Mouse (Mus musculus) effector memory CD4-positive, alpha-beta T cell, adult 7 months (primary cell): ENCODE measurements around the gene Plscr3. TPM values are rescaled to one million over a fixed set of nuclear protein-coding genes. Genes with fewer than 3 reads are reported as not detected.

ENCODE experiments used
- polyA plus RNA-seq: library from polyadenylated mRNA; unstranded; fragments of 100-300 nt; shearing (Covaris generic); gene quantifications from one replicate; pipeline ENCODE4 v1.2.1, GENCODE M21; 2017

Plscr3 gene
- 8.5 TPM for polyA plus RNA-seq

DNA sequence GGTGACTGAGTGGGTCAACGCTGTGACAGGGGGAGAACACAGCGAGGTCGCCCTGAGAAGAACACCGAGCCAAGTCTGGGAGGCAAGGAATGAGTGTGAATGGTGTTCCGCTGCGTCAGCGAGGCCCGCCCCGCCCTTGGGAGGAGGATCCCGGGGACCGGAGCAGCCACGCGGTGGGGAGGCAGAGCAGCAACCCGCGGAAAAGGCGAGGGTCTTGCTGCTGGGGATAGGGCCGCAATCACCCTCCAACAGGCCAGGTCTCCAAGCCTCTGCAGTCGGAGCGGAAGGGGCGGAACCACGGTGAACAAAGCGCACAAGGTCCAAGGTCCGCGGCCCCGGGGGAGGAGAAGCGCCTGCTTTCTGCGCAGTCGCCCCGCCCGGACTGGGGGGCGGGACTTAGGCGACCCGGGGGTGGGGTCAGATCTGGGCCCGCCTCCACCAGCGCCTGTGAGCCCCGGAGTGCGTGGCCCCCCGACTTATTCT lies at the start of gene Plscr3:
Plscr3 (plus strand) TSS at position 179 of the 483 bp plus-strand sequence.

DNA sequence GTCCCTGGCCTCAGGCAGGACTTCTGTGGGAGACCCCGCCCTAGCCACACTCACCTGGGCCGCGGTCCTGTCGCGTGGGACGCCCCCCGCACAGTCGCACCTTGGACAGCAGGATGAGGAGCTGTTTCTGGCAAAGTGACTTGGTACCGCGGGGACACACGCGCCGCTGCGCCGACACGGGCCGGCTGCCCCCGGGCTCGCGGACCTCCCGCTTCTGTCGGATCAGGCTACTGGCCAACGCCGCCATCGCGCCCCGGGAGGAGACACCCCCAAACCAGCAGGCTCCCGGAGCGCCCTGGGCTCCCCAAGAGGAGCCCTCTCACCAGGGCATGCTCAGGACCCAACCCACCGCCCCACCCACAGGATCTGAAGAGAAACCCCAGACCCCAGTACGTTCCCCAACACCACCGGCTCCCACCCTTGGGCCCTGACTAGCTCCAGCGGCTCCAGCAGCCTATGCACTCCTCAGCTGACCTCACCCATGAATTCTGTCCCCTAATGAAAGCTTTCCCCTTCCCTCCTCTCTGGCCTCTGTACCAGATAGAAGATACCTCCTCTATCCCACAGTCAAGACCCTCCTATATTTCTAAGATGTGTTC lies 44.7 kb upstream of the Plscr3 start, which contains the start of gene Fgf11:
Fgf11 (minus strand) TSS at position 479 of the 599 bp plus-strand sequence.

DNA sequence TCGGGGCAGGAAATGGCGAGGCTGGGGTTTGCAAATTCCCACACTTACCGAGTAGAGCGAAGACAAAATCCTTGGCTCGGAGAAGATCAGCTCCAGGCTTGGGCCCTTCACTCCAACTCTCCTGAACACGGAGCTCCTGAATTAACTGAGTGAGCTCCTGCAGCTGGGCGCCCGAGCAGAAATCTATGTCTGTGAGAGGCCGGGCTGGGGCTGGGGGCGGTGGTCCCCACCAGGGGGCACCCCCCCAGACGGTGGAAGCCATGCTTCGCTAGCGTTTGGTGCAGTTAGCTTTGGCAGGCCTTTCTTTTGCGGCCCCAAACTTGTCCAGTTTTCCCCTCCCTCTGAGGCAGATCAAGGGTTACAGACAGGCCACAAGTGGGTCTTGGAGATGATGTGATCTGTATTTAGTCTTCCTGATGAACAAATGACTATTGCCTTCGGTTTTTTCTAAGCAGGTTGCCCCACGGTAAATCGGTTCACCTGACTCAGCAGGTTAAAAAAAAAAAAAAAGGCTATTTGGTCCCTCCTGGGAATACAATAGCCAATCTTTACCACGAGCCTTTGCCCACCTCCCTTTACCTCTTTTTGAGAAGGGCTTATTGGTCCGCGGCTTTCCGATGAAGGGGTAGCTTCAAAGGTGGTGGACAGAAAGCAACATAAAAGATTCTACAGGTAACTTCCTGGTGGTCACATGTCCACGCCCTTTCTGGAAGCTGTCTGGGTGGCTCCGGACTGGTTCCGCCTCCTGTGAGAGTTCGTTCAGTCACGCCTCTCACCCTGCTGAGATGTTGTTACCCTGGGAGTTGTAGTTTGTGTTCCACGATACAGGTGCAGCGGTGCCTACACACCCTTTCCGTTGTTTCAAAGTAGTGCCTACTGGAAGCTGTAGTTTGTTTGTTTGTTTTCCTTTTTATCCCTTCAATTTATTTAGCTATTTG lies 40.9 kb upstream of the Plscr3 start, which contains the start of gene Tmem102:
Tmem102 (minus strand) TSS at position 653 of the 938 bp plus-strand sequence.

DNA sequence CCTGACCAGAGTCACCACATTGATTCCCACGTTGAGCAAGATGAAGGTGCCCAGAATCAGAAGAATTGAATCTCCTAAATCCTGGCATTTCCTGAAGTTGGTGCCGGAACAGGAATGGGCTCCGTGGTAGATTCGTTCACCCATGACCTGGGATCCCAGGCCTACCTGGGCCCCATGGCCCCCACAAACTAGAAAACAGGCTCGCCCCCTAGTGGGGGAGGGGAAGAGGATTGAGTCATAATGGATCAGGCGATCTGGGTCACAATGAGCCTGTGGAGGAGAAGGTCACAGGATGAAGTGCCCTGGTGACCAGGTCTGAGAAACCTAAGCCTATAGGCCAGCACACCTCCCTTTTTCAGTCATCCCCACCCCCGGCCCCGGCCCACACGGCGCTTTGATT lies 31.0 kb upstream of the Plscr3 start, which contains the start of gene Gm39566:
Gm39566 (minus strand) TSS at position 144 of the 400 bp plus-strand sequence.

DNA sequence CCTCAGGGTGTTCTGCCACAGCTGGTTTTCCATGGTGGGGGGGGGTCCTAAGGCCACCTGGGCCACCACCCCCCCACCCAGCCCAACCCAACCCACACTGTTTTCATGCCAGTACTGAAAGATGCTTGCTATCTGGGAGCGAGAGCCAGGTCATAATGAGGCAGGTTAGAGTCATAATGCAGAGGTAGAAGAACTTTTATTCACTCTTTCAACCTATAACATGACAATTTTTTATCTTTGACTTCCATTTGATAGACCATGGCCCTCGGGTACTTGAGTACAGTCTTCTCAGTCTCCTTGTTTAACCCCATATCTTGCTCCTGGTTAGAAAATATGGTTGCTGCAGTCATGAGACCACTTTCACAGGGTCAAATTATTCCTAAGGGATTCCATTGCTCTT lies 27.8 kb upstream of the Plscr3 start, which contains the start of gene Spem2:
Spem2 (minus strand) TSS at position 101 of the 400 bp plus-strand sequence.

DNA sequence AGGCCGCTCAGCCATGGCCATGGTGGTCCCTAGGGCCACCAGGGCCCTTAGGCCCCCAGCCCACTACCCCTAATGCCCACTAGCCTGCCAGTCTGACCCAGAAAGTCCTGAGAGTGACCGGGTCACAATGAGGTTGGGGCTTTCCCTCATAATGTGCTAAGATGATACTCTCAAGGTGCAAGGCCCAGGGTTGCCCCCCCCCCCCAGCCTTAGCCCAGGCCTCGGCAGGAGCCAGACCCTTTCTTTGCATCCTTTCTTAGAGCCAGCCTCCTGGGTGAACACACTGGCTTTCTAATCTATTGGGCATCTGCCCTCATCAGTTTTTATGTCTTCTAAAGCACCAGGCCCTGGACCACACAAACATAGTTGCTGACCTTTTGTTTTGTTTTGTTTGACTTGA lies 24.1 kb upstream of the Plscr3 start, which contains the start of gene Spem1:
Spem1 (minus strand) TSS at position 101 of the 400 bp plus-strand sequence.

DNA sequence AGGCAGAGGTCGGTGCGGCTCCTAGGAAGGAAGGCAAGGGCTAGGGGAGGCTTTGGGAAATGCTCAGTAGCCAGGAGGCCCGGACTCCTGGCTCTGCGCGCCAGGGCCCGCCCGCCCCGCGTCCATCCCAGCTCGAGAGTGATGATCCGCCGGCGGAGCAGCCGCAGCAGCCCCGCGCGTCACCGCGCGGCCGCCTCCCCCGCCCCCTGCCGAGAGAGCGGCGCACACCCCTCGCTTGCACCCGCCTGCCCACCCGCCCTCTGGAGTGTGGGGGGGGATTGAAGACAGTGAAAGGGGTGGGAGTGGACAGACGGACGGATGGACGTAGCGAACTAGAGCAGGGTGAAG lies 8.6 kb upstream of the Plscr3 start, which contains the start of gene Nlgn2:
Nlgn2 (minus strand) TSS at position 181 of the 348 bp plus-strand sequence.

DNA sequence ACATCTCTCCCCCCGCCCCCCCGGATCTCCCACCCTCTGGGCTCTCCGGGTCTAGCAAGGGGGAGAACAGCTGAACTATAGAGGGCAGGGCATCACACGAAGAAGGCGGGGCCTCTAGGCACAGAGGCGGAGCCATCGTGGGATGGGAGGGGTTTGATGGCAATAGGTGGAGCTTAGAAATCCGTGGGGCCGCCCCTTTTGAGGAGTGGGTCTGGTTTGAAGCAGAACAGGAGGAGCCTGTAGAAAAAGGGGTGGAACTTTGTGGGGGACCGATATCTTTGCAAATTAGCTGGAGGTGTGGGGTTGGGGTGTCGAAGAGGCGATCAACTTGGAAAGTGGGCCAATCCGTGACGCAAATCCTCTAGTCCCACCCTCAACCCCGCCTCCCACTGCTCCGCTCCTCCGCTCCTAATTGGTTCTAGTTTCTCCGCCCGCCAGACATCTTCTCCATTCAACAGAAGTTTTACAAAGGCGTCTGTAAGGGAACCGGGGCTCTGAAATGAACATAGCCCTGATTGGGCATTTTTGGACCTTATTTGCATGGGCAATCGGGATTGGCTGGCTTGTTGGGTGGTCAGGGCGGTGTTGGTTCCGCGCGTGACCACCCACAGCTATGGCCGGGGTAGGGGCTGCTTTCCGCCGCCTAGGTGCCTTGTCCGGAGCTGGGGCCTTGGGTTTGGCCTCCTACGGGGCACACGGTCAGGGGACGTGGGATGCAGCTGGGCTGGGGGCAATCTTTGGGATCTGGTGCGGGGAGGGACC lies 8.0 kb upstream of the Plscr3 start, which contains the start of gene Tmem256:
Tmem256 (plus strand) TSS at position 563 of the 762 bp plus-strand sequence.

DNA sequence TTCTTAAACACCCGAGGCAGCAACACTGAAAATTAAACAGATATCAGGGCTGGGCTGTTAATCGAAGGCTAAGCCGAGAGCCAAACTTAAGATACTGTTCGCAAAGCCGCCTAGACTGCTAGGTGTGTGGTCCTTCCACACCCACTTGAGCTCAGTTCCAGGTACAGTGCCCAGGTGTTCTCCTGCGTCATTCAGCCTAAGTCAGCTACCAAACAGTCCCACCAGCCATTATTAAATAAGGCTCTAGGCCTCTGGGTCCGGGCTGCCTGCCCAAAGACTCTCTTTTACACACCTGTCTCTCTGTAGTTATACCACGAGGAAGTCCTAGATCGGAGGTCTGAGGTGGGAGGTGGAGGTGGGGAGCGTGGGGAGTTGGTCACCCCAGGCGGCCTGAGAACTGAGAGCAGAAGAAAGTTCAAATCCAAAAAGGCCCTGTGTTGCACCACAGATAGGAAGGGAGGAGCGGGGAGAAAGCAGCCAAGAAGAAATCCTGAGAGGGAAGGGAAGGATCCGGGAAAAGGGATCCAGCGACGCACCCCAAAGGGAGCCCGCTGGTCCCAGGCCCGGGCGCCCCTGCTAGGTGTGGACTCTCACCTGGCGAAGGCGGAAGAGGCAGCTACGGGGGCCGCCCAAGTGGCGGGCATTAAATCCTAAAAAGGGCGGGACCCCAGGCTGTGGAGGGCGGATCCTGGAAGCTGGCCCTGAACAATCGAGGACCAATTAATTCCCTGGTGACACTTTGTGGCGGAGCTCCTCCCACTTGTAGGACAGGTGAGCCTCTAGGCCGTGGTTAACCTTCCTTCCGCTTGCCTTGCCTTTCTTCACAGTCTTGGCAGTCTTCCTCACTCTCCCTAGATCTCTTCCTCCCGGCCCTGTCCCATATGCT lies 12.2 kb downstream of the Plscr3 start, which contains the start of gene Tnk1:
Tnk1 (minus strand) TSS at position 618 of the 886 bp plus-strand sequence.

DNA sequence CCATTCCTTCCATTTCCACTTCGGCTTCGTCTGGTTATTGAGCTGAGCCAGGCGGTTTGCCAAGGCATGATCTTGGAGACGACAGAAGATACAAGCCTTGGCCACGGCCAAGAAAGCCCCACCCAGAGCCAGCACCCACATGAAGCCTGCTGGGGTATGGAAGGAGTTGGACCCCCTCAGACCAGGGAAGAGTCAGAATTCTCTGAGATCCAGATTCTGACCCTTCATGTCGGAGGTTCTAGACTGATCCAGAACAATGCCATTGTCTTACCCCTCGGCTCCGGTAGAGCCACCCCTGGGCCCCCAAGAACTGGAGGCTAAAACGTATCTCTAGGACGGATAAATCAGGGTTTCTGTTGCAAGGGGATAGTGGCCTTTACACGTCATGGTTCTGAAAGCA lies 31.7 kb downstream of the Plscr3 start, which contains the start of gene Tmem95:
Tmem95 (minus strand) TSS at position 141 of the 400 bp plus-strand sequence.

DNA sequence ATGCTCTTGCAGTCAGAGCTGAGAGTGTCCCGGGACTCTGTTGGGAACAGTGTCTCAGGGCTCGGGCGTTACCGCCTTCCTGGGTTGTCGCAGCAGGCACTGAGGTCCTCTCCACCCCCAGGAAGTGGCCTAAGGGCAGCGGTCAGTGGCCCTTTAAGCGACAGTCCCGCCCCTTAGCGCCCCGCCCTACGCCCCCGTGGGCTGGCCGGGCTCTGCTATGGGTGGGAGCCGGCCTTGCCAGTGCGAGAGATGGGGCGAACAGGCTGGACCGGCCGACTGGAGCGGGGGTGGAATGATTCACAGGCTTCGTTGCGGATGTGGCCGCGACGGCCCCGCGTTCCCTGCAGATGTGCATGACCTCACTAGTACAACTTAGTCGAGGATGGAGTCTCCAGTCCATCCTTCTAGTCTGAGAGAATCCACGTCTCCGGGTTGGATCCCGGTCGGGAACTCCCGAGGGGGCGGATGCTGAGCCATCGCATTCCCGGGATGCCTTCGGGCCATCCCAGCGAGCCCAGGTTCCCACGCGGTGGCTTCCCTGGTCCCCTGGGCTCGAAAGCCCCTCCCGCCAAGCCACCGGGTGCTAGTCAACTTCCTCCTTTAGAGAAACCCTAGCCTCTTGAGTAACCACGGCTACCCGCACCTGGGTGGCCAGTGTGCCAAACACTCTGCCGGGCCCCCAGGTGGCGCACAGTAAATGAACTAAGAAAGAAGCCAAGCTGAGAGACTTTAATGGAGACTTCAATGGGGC lies 34.9 kb downstream of the Plscr3 start, which contains the start of gene Kctd11:
Kctd11 (minus strand) TSS at position 554 of the 751 bp plus-strand sequence.

DNA sequence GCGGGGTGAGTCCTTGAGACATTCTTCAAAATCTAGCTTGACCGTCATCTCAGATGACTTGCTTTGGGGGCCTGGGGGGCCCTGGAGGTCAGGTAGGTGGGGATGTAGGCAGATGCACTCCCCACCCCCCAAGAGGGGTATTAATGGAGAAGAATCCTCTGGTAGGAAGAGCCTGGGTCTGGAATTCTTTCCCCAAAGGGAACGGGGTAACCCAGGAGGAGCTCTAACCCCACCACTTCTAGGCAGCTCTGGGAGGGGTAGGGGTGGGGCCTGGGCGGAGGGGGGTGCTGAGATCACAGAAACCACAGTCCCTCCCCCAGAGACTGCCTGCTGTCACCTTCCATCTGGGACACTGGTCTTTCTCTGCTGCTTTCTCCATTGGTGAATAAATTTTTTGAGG lies 49.1 kb downstream of the Plscr3 start, which contains the start of gene Acap1:
Acap1 (minus strand) TSS at position 249 of the 400 bp plus-strand sequence.

DNA sequence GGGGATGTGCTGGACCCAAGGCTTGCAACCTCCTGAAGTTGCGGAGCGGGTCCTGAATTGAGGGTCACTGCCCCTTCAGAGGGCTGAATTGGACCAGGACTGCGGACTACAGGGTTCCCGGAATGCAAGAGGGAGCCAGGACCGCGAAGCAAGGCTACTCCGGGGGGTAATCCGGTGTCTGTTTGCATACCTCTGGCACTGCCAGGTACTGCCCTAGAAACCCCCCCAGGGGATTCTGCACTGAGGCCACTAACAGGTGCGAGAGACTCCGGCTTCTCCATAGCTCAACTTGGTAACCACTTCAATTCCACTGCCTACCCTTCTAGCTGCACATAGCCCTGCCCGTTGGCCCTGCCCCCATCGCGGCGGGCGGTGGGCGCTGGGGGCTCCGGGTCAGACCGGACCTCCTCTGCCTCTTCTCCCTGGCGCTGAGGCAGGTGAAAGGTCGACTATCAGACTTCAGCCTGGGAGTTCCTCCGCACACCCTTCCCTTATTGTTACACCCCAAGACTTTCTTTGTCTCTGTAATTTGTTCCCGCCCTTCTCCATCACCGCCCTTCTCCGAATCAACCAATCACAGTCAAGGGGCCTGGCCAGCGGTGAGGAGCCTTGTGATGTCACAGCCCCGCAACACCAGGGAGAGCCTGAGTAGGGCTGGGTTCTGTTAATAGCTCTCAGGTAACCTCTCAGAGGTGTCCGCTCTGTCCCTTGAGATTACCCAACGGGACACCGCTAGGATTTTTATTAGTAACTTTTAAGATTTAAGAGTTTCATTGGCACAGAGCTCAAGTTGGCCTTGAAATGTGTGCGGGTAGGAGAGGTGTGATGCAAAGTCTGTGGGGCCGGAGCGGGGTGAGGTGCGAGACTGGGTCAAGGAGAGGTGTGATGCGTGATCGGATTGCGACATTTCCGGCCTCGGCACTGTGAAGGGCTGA lies 54.6 kb downstream of the Plscr3 start, which contains the start of the genes 2810408A11Rik and Neurl4:
2810408A11Rik (minus strand) TSS at position 517 of the 935 bp plus-strand sequence.
Neurl4 (plus strand) TSS at position 602 of the 935 bp plus-strand sequence.

Other genes starting within 250 kb of the Plscr3 start
- not detected for gene Atp1b2, start 240.4 kb upstream of the Plscr3 start, polyA plus RNA-seq
- gene Shbg, start 228.5 kb upstream of the Plscr3 start, polyA plus RNA-seq = 0.68 TPM
- 0.59 TPM for gene Sat2, start 224.4 kb upstream of the Plscr3 start, polyA plus RNA-seq
- gene Fxr2, start 213.4 kb upstream of the Plscr3 start, polyA plus RNA-seq = 73.0 TPM
- gene Sox15, start 191.1 kb upstream of the Plscr3 start, polyA plus RNA-seq = 0.76 TPM
- 44.5 TPM for gene Mpdu1, start 183.7 kb upstream of the Plscr3 start, polyA plus RNA-seq
- gene Cd68, start 180.2 kb upstream of the Plscr3 start, polyA plus RNA-seq = 3.9 TPM
- 729 TPM for gene Eif4a1, start 174.0 kb upstream of the Plscr3 start, polyA plus RNA-seq
- gene Senp3, start 164.3 kb upstream of the Plscr3 start, polyA plus RNA-seq = 29.6 TPM
- gene Tnfsf13, start 160.6 kb upstream of the Plscr3 start, polyA plus RNA-seq = not detected
- not detected for gene Tnfsf12, start 150.5 kb upstream of the Plscr3 start, polyA plus RNA-seq
- gene Tnfsfm13, start 150.3 kb upstream of the Plscr3 start, polyA plus RNA-seq = not detected
- gene Polr2a, start 87.7 kb upstream of the Plscr3 start, polyA plus RNA-seq = 51.9 TPM
- gene Slc35g3, start 84.4 kb upstream of the Plscr3 start, polyA plus RNA-seq = 0.26 TPM
- gene Zbtb4, start 80.5 kb upstream of the Plscr3 start, polyA plus RNA-seq = 4.2 TPM
- 0.52 TPM for gene Chrnb1, start 50.4 kb upstream of the Plscr3 start, polyA plus RNA-seq
- not detected for gene Fgf11, start 44.5 kb upstream of the Plscr3 start, polyA plus RNA-seq
- gene Tmem102, start 40.8 kb upstream of the Plscr3 start, polyA plus RNA-seq = not detected
- 0.16 TPM for gene Gm39566, start 31.1 kb upstream of the Plscr3 start, polyA plus RNA-seq
- gene Spem2, start 27.9 kb upstream of the Plscr3 start, polyA plus RNA-seq = 0.39 TPM
- not detected for gene Spem1, start 24.2 kb upstream of the Plscr3 start, polyA plus RNA-seq
- gene Nlgn2, start 8.6 kb upstream of the Plscr3 start, polyA plus RNA-seq = 0.15 TPM
- 44.3 TPM for gene Tmem256, start 7.9 kb upstream of the Plscr3 start, polyA plus RNA-seq
- 0.27 TPM for gene Tnk1, start 12.4 kb downstream of the Plscr3 start, polyA plus RNA-seq
- gene Tmem95, start 31.6 kb downstream of the Plscr3 start, polyA plus RNA-seq = not detected
- gene Kctd11, start 35.0 kb downstream of the Plscr3 start, polyA plus RNA-seq = 0.95 TPM
- gene Acap1, start 49.2 kb downstream of the Plscr3 start, polyA plus RNA-seq = 485 TPM
- 1.6 TPM for gene 2810408A11Rik, start 54.6 kb downstream of the Plscr3 start, polyA plus RNA-seq
- 7.3 TPM for gene Neurl4, start 54.7 kb downstream of the Plscr3 start, polyA plus RNA-seq
- gene Gps2, start 67.5 kb downstream of the Plscr3 start, polyA plus RNA-seq = 235 TPM
- gene Eif5a, start 75.6 kb downstream of the Plscr3 start, polyA plus RNA-seq = 1,038 TPM
- not detected for gene Ybx2, start 89.4 kb downstream of the Plscr3 start, polyA plus RNA-seq
- gene Slc2a4, start 101.8 kb downstream of the Plscr3 start, polyA plus RNA-seq = not detected
- not detected for gene Cldn7, start 118.4 kb downstream of the Plscr3 start, polyA plus RNA-seq
- 34.3 TPM for gene Ctdnep1, start 134.8 kb downstream of the Plscr3 start, polyA plus RNA-seq
- 57.5 TPM for gene Elp5, start 136.1 kb downstream of the Plscr3 start, polyA plus RNA-seq
- gene Gabarap, start 144.8 kb downstream of the Plscr3 start, polyA plus RNA-seq = 358 TPM
- 52.1 TPM for gene Phf23, start 149.4 kb downstream of the Plscr3 start, polyA plus RNA-seq
- gene Dvl2, start 154.2 kb downstream of the Plscr3 start, polyA plus RNA-seq = 15.5 TPM
- 101 TPM for gene Acadvl, start 169.0 kb downstream of the Plscr3 start, polyA plus RNA-seq
- 6.9 TPM for gene Dlg4, start 170.6 kb downstream of the Plscr3 start, polyA plus RNA-seq
- gene Asgr1, start 207.7 kb downstream of the Plscr3 start, polyA plus RNA-seq = not detected
- not detected for gene Asgr2, start 246.3 kb downstream of the Plscr3 start, polyA plus RNA-seq